Mouse (Mus musculus) brain, adult 2 months (tissue): ENCODE results near the gene Tram2.

ENCODE experiments used
- DNase-seq: peaks from one replicate; pipeline ENCODE4 v3.0.0; 2011; ENCODE audit warnings: low read depth, low spot score

Tram2 gene

GRCm38 (mm10) chr1:21079217-21079773, at the start of gene Tram2:
Tram2 (minus strand) TSS chr1:21079229.
- DNase-seq: peak; percentile 93

- peak; percentile 11 for DNase-seq
Measured at GRCm38 (mm10) chr1:21124713-21125336, 45.8 kb upstream of the Tram2 start.

DNA sequence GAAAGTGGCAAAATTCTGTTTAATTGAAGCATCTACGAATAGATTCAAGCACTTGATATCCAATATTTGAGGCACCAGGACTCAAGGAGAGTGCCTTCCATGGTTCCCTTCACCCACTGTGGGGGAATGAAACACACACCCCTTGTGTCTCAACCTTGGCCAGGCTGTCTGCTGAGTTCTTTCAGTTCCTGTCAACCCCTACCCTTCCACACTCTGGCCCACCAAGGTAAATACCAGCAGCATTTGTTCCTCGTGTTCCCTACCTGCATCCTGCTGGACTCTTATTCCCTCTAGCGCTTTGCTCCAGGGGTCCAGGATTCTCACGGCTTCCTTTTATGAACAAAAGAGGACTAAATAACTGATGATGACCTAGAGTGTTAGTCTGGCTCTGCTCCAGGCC, 24.8 kb upstream of the Tram2 start:
- DNase-seq: no peak

DNA sequence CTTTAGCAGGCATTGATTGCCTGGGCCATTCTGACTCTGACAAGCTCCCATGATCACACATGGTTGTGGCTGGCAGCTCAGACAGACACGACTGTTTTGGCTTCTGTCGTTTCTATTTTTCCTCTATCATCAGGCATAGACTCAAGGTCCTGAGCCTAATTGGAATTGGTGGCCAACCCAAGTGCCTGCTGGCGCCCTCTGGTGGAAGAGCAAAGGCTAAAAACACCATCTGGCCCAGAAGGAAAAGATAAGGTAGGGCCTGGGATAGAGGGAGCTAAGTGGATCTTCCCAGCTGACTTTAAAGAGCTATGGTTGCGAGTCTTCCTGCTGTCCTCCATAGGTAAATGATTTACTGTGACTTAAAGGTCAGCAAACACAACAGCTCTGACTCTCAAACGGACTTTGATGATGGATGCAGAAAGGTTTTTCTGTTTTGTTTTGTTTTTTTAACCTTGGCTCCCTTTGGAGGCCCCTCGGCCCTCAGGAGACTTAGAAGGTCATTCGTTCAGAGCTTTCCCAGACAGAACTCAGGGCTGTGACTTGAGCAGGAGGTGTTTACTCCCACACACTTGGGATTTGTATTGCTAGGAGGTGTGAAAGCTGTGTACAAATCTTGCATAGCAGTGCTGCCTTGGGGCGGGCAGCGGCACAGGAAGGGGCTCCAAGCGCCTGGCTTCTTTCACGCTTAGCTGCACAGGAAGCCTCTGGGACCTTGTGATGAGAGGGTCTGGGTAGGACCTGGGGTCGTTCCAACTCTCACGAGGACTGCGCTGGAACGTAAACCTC, 22.4 kb upstream of the Tram2 start:
- peak; percentile 70 for DNase-seq

- DNase-seq: peak; percentile 9
Measured at GRCm38 (mm10) chr1:21100726-21101125, 21.7 kb upstream of the Tram2 start.

DNA sequence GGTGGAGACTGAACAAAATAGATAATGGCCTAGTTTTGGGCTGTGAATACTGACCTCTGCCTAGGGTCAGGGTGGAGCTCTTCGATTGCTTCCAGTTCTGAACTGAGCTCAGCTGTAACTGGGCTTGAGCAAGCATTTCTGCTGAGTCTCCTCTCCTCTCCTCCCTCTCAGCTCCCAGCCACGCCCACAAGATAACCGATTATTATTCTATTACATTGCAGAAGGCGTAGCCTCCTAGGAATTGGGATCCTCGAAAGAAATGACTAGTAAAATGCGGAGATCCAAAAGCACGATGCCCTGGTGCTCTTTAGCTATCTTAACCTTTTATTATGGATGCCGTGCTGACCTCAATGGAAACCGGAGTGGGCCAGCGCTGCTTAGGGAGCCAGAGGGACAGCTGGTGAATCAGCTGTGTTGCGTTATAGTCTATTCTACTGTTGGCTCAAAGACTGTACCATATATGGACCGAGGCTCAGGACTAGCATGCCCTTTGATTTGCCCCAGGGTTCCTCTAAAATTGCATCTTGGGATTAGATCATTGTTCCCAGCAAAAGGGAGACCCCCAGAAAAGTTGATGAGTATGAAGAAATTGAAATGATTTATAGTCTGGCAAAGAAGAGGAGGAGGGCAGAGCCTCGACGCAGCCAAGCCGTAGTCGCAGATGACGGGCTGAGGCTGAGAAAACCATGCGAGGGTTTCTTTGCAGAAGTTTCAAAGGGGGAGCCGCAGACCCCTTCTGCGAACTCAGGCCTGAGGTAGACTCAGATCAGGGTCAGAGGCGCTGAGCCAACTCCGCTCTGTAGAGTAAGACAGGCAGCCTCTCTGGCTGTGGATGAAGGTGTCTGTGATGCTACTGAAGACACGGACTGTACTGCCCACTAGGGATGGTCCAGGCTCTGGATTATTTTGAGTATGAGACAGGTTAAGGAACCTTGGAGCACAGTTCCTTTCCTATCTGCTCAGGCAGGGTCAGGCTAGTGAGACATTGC, 18.3 kb upstream of the Tram2 start:
- no peak for DNase-seq

DNA sequence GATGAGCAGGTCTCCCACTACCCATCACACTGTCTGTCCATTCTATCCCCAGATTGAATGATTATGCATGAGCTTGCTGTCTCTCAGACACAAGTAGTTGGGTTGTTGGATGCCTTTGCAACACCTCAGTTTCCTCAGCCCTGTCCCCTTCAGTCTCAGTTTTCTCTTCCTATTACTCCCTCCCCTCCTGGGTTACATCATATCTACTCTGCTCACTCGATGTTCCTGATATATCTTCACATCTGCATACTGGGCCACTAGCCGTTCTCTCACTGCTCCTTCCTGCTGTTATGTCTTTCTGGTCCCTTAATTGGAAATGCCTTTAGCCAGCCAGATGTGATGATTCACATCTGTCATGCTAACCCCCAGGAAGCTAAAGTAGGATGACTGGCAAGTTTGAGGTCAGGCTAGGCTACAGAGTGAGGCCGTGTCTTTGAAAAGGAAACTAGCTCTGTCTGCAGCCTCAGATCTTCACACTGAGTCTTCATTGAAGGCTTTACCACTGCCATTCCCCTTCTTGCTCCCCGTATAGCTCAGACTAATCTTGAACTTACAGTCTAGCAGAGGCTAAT, 15.7 kb upstream of the Tram2 start:
- DNase-seq: no peak

DNA sequence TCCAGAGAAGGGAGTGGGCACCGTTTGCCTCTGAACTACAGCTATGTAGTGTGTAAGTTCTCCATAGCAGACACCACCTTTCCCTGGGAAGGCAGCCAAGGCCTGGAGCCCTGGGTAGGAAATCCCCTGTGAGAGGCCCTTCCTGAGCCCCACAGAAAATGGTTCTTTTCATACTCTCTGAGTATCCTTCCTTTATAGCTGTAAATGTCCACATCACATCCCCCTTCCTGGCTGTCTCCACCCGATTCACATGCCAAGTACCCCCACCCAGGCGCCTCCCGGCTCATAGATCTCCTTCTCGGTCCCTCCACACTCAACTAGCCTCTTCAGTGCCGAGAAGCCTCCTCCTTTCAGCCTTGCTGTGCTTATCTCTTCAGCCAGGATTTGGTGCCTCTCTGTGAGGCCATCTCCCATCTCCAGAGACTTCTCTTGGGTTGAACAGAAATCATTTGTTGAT, 10.7 kb upstream of the Tram2 start:
- no peak for DNase-seq

- no peak for DNase-seq
Measured at GRCm38 (mm10) chr1:21086291-21086690, 7.3 kb upstream of the Tram2 start.

DNA sequence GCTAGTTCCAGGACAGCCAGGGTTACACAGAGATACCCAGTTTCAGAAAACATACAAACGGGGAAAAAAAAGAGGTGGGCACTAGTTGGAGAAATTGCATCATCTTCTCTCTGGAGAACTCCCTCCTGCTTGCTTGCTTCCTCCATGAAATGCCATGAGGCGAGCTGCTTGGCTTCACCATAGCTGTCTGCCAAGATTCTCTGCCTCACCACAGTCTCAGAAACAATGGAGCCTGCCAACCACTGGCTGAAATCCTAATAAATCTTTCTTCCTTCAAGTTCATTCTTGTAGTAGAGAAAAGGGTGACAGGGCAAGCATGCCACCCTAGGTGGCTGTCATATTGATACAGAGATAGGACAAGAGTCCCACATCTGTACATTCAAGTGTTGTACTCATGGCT, 5.6 kb upstream of the Tram2 start:
- DNase-seq: no peak

DNA sequence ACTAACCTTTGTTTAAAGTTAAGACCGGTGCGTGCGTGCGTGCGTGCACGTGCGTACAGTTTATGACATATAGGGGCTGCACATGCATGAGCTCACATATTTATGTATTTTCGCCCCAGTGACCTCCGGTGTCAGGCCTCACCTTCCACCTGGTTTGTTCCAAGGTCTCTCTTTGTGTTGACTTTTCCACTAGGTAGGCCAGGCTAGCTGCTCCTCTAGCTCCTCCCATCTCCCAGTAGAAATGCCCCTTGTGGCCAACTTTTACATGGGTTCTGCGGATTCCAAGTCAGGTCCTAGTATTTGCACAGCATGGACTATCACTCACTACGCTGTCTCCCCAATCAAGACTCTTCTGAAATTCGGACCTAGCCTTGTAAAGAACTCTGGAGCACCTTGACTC, 1.3 kb upstream of the Tram2 start:
- no peak for DNase-seq

DNA sequence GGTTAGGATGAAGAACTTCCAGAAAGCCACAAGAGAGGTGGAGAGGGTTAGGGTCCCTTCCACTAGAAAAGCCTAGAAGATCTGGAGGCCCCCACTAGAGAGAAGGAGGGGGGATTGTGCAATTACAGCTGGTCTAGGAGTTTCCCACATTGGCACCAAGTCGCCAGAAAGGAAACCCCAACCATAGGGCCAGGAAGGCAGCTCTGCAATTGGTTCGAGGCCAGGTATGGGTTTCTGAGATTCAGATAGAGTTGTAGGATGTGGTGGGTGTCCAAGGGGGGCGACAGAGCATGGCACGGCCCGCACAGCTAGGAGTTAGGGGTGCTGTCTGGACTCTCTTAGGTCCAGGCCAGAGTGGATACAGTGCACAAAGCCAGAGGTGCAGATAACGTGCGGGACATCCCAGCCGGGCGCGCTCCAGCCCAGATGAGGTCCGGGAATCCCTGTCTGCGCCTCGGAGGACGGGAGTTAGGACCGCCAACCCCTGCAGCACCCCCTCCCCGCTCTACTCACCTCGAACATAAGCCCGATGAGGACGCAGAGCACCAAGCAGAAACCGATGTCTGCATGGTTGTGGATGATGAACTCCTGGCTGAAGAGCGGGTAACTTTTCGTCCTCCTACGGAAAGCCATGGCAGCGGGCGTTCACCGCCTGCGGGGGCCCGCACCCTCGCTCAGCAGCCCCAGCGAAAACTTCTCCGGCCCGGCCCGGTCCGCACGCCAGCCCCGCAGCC, 381 bp downstream of the Tram2 start:
- no peak for DNase-seq

GRCm38 (mm10) chr1:21077619-21078018, 1.4 kb downstream of the Tram2 start:
- no peak for DNase-seq

GRCm38 (mm10) chr1:21077191-21077590, 1.8 kb downstream of the Tram2 start:
- DNase-seq: no peak

DNA sequence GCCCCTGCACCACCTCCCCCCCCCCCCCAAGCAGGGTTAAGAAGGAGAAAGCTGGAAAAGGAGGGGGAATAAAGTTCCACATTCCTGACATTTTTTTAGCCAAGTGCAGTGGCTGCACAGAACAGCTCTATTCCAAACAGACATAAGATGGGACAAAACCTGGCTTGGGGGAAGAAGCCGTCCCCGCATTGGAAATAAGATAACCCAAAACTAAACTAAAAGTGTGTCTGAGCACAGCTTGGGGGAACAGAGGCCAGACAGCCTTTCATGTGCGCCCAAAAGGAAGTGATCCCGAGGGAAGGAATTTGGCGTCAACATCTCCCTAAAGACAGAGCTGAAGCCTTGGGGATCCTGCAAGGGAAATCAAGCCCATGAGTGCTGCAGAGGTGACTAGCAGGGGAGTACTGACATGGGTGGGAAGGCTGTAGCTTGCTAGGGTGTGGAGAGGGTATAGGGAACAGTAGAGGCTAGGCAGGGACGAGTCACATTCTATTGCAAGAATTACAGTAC, 3.0 kb downstream of the Tram2 start:
- no peak for DNase-seq

GRCm38 (mm10) chr1:21074231-21074630, 4.8 kb downstream of the Tram2 start:
- DNase-seq: peak; percentile 21

DNA sequence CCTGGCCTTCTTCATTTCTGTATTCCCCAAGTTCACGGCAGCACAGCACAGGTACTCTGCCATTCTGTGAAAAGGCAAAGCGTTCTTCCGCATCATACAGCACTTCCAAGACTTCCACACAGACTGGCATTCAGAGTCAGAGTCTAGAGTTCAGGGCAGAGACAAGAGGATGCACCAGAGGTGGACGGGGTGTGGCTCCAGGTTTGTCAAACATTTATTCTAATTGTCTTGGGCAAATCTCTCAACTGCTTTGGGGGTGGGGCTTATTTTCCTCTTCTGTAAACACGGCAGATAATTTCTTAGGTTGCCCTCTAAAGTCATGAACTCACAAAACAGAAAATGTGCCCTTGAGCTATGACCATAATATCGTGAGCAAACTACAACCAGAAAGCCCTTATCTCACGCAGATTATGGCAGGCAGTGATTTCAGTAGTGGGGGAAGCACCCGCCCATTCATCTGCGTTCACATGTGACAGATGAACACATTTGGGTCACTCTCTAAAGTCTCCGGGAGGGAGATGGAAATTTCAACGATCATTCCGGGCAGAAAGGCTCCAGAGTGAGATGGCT, 6.1 kb downstream of the Tram2 start:
- DNase-seq: no peak

DNA sequence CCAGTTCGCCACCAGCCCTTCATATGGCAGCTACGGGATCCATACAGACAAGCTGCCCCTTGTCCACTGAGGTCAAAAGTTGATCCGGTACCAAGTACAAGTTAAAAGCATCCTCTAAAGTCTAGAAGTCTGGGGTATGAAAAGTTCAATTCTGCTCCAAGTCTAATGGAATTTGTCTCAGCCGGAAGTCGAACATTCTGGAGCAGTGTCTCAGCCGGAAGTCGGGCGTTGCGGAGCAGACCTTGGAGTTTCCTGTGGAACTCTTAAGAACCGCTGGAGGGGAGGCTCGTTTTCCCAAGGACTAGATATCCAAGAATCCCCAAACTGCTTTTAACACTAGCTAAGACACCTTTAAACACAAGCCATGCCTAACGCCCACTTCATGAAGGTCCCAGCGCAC, 8.4 kb downstream of the Tram2 start:
- DNase-seq: no peak

- DNase-seq: no peak
Measured at GRCm38 (mm10) chr1:21069830-21070522, 9.1 kb downstream of the Tram2 start.
